Mouse (Mus musculus): ENCODE measurements around the gene Mthfd1l.

DNA sequence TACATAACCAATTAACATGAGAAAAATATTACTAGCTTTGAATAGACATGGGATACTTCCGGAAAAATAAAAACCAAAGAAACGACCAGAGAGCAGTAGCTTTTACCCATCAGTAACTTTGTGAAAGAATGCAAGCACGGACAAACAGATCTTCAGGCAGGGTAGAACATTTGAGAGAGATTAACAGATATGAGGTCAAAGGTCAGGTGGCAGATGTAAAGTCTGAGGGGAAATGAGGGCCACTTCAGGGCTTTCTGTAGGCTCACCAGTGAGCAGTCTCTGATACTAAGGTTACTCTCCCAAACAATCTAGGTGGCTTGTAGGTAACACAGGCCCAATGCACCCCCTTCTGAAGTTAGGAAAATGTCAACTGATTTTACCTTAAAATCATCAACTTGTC lies 3.9 kb upstream of the Mthfd1l start:
- TF ChIP-seq CTCF (IDR thresholded peaks at IDR 0.05; ENCODE audit: control insufficient read depth, insufficient read depth, low read length): no peak
- TF ChIP-seq POLR2A (IDR thresholded peaks at IDR 0.05; ENCODE audit: borderline replicate concordance, control insufficient read depth, low read depth, low read length): no peak
